Mouse (Mus musculus) midbrain, embryonic 12.5 days (tissue): ENCODE results near the gene Epsti1. TPM values are rescaled to one million over a fixed set of nuclear protein-coding genes. Genes with fewer than 3 reads are reported as not detected.

Experiments used
- ATAC-seq: fragments of 200-750 bp; cut with Nextera tagmentation; 2 replicates; pipeline ENCODE4 v1.8.0; 2017; ENCODE audit warnings: low read depth, moderate TSS enrichment, moderate library complexity; ENCODE audit not compliant: low FRiP score
- H3K27ac ChIP-seq: fragments of 300-500 bp; sonication (generic); replicated peaks from 2 replicates; pipeline ENCODE4 v1.5.1; 2016; ENCODE audit warnings: mild to moderate bottlenecking
- H3K27me3 ChIP-seq: fragments of 300-500 bp; sonication (generic); 2 replicates; pipeline ENCODE4 v1.6.1; 2016; ENCODE audit warnings: mild to moderate bottlenecking
- H3K36me3 ChIP-seq: fragments of 300-500 bp; sonication (generic); 2 replicates; pipeline ENCODE4 v1.6.1; 2016
- H3K4me1 ChIP-seq: fragments of 300-500 bp; sonication (generic); 2 replicates; pipeline ENCODE4 v1.6.1; 2016
- H3K4me2 ChIP-seq: fragments of 300-500 bp; sonication (generic); replicated peaks from 2 replicates; pipeline ENCODE4 v1.6.1; 2016; ENCODE audit warnings: mild to moderate bottlenecking, moderate library complexity
- H3K4me3 ChIP-seq: fragments of 300-500 bp; sonication (generic); 2 replicates; pipeline ENCODE4 v1.5.1; 2016; ENCODE audit warnings: mild to moderate bottlenecking
- H3K9ac ChIP-seq: fragments of 300-500 bp; sonication (generic); replicated peaks from 2 replicates; pipeline ENCODE4 v1.6.1; 2016; ENCODE audit warnings: mild to moderate bottlenecking, moderate library complexity
- H3K9me3 ChIP-seq: fragments of 300-500 bp; sonication (generic); 2 replicates; pipeline ENCODE4 v1.6.1; 2016; ENCODE audit warnings: mild to moderate bottlenecking
- WGBS: fragments of 180-500 bp; shearing (Covaris S2); methylation state at CpG from one replicate; pipeline ENCODE4 v1.1.7; 2016; 5-methylcytosine and 5-hydroxymethylcytosine counted together
- polyA plus RNA-seq: library from polyadenylated mRNA; unstranded; fragments of >200 nt; fragmentation: Nextera tagmentation; extraction: Ambion mirVana; gene quantifications from 2 replicates; pipeline ENCODE4 v1.2.1, GENCODE M21; 2016

The Epsti1 gene
- polyA plus RNA-seq, 1 experiment from 2014 or later: 0.52 TPM

DNA sequence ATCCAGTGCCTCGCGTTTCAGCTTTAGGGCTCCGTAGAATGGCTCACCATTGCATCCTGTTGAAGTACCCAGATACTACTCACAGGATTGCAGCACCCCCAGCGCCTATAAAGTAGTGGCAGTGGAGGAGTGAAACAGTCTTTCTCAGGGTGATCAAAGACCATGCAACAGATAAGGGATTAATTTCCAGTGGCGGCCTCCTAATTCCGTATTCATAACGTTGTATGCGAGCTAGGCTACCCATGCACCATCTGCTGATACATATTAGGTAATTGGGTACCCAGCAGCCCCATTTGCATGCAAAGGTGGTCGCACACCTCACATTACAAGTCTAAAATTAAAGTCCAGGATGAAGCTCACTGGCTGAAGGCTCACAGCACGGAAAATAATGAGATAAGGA, 21.4 kb downstream of the Epsti1 start:
- 73% methylated on average over 10 of the region's 10 CpGs for WGBS

DNA sequence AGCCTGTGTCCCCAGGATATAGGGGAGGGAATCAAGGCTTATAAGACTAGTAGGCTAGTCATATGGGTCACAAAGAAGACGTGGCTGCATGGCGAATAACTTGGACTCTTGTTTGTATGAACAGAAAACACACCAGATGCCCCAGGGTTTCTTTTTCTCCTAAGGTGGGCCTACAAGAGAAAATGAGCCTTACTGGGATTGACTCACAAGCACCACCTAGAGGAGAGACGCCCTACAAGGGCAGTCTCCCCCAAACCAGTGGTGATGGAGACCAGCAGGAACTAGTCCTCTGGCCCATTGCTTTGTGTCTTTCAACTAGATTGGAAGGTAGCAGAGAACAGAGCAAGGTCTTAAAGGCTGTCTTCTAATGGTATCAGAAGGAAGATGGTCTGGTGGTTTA, 22.7 kb downstream of the Epsti1 start:
- WGBS: 53% methylated on average over 3 of the region's 3 CpGs
- Histone ChIP-seq H3K4me3 (no peak overlapping the region), H3K4me2 (no peak overlapping the region), H3K4me1 (peaks cover 5% of the 10 kb centered on the region; the same call in 1 of the 2 replicates), H3K27ac (no peak overlapping the region), H3K9ac (no peak overlapping the region), H3K9me3 (no peaks in the 10 kb centered on the region), H3K36me3 (no peaks in the 10 kb centered on the region), H3K27me3 (peaks cover 7% of the 10 kb centered on the region; the same call in 1 of the 2 replicates)
- no peak for ATAC-seq

More for the DNA sequence above, 21.4 kb downstream of the Epsti1 start:
- no peak overlapping the region for H3K9ac ChIP-seq
- H3K4me1 ChIP-seq: peaks cover 8% of the 10 kb centered on the region; the same call in 1 of the 2 replicates
- no peak overlapping the region for H3K27ac ChIP-seq
- H3K27me3 ChIP-seq: peaks cover 6% of the 10 kb centered on the region; the same call in 1 of the 2 replicates
- no peaks in the 10 kb centered on the region for H3K9me3 ChIP-seq
- H3K4me3 ChIP-seq: no peak overlapping the region
- no peak overlapping the region for H3K4me2 ChIP-seq
- no peaks in the 10 kb centered on the region for H3K36me3 ChIP-seq
- no peak for ATAC-seq

DNA sequence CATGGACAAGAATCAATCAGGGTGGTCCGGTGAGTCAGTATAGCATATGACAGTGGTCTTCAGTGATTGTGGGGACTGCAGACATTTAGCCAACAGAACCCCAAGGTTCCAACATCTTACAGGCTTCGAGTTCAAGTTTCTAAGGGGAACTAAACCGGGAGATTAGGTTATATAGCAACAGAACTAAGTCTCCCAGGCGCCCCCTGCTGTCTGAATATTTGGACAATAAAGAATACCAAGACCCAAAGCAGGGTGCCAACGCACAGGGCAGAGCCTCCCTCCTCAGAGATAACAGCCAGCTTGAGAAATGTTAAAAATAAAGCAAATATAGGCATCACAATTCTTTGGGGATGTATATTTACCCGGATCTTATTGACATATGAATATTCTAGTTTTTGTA, 24.0 kb downstream of the Epsti1 start:
- Histone ChIP-seq H3K27me3 (peaks cover 7% of the 10 kb centered on the region; the same call in 1 of the 2 replicates), H3K9ac (no peak overlapping the region), H3K4me2 (no peak overlapping the region), H3K4me3 (no peak overlapping the region), H3K9me3 (no peaks in the 10 kb centered on the region), H3K36me3 (no peaks in the 10 kb centered on the region), H3K27ac (no peak overlapping the region), H3K4me1 (no peaks in the 10 kb centered on the region)
- WGBS: 45% methylated on average over 6 of the region's 6 CpGs
- ATAC-seq: no peak

DNA sequence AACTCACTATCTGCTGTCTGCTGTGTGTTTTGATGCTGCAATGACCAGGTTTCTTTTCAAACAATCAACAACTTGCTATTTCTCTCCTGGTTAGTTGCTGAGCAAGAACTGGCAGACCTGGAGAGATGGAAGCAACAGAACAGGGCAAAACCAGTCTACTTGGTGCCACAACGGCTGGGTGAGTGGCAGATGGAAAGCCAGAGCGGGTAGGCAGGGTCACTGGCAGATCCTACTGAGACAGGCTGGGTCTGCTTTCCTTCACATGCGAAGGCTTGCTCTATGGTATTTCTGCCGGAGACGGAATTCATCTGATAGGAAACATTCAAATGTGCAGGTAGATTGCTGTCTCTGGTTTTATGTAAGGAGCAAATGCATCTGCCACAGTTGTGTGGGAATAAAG, 24.6 kb downstream of the Epsti1 start:
- H3K9ac ChIP-seq: no peak overlapping the region
- 88% methylated on average over 5 of the region's 5 CpGs for WGBS
- ATAC-seq: no peak
- H3K4me3 ChIP-seq: no peak overlapping the region
- H3K36me3 ChIP-seq: no peaks in the 10 kb centered on the region
- no peak overlapping the region for H3K4me2 ChIP-seq
- H3K27me3 ChIP-seq: peaks cover 7% of the 10 kb centered on the region; the same call in 1 of the 2 replicates
- no peaks in the 10 kb centered on the region for H3K9me3 ChIP-seq
- no peaks in the 10 kb centered on the region for H3K4me1 ChIP-seq
- no peak overlapping the region for H3K27ac ChIP-seq

DNA sequence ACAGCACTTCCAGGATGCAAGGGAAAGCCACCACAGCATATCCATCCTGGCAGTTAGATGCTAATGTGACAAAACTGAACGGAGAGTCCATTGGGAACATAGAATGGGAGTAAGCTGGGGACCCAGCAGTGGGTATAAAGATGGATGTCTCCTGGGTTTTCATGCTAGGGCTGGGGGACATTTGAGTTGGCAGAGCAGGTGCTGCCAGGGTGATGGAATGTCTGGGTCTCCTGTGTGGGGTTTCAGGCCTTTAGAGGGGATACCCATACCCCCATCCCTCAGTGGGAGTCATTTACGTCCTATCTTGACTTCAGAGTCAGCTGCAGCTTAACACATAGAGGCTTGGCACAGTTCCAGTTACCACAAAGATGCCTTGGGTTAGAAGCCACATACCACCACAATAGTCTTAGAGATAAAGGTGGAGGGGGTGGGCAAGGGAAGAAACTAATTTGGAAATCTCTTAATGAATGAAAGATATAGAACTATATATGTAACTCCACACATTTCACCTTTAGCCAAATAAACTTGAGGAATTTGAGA, 25.2 kb downstream of the Epsti1 start:
- no peak overlapping the region for H3K4me3 ChIP-seq
- H3K4me2 ChIP-seq: no peak overlapping the region
- H3K27ac ChIP-seq: no peak overlapping the region
- peaks cover 7% of the 10 kb centered on the region; the same call in 1 of the 2 replicates for H3K27me3 ChIP-seq
- WGBS: 84% methylated on average over 2 of the region's 2 CpGs
- ATAC-seq: no peak
- H3K36me3 ChIP-seq: no peaks in the 10 kb centered on the region
- H3K9me3 ChIP-seq: no peaks in the 10 kb centered on the region
- no peaks in the 10 kb centered on the region for H3K4me1 ChIP-seq
- no peak overlapping the region for H3K9ac ChIP-seq

DNA sequence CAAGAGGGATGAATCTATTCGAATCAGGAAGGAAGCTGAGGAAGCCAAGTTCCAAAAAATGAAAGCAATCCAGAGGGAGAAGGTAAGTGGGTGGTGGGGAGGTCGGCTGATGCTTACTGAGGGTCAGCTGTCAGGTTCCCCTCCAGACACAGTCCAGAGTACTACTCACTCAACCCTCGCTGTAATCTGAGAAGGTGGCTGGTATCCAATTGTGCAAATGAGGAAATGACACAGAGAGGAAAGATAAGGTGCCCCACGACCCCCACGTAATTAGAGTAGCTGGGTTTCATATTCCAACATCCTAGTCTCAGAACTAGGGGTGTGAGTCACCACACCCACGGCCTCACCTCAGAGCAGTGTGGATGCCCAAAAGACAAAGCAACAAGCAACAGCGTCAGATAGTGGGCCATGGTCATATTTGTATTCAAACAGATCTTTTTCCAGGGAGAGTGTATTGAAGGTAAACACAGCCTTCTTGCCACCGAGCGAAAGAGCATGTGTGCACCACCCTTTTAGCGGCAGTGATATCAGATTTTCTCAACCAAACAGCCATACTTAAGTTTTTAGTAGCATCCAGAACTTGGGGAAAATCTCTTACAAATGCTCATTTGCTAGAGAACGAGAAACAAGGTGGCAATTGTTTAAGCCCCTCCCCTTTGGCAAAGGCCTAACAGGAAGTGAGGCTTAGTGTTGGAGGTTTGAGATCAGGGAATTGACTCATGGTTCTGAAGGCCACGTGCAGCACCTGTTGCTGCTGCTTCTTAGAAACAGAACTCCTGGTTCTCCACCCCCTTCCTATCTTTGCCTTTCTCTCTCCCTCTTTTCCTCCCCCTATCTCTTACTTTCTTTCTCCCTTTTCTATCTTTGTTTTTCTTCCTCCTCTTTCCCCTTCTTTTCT, 28.4 kb downstream of the Epsti1 start:
- 68% methylated on average over 12 of the region's 12 CpGs for WGBS

DNA sequence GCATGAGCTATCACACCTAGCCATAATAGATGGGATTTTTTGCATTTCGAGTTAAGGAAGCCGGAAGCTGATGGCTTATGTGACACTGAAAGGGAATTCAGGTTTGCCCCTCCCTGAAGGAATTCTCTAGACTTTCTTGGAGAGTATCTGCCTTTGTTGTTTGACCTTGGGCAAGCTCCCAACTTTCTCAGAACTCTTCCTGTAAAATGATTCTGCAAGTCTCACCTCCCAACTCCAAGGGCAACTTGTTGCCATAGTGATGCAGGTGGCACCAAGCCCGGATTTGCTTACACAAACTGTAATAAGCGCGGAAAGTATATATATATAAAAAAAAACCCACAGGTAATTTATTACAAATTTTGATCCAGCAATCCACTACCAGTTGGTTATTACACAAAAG, 29.2 kb downstream of the Epsti1 start:
- Histone ChIP-seq H3K4me2 (no peak overlapping the region), H3K4me3 (no peak overlapping the region), H3K9ac (no peak overlapping the region), H3K36me3 (no peaks in the 10 kb centered on the region), H3K27ac (no peak overlapping the region), H3K9me3 (no peaks in the 10 kb centered on the region), H3K4me1 (no peaks in the 10 kb centered on the region), H3K27me3 (0 out of 2 replicates have a peak, but pooled peaks cover 8% of the 10 kb centered on the region)
- 90% methylated on average over 5 of the region's 5 CpGs for WGBS
- ATAC-seq: no peak

More for the DNA sequence above, 28.4 kb downstream of the Epsti1 start:
- Histone ChIP-seq H3K4me1 (no peaks in the 10 kb centered on the region), H3K36me3 (no peaks in the 10 kb centered on the region), H3K4me2 (no peak overlapping the region), H3K4me3 (no peak overlapping the region), H3K27ac (no peak overlapping the region), H3K9me3 (no peaks in the 10 kb centered on the region), H3K27me3 (0 out of 2 replicates have a peak, but pooled peaks cover 8% of the 10 kb centered on the region), H3K9ac (no peak overlapping the region)
- no peak for ATAC-seq

DNA sequence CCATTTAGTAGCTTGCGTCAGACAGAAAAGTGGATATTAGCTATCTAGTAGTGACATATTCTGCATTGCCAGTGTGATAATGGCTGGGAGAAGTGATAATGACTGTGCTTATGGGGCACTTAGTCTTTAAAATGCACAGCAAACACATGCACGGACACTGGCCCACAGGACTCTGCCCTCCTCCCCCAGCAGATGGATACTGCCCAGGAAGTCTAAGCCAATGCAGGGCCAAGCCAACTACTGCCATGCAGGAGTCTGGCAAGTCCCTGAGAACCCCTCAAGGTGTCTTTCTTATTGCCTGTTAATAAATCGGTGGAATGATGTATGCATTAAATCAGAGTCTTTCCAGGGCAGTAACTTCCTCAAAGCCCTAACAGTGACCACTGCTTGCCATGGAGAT, 30.4 kb downstream of the Epsti1 start:
- H3K4me3 ChIP-seq: no peak overlapping the region
- H3K9ac ChIP-seq: no peak overlapping the region
- H3K36me3 ChIP-seq: no peaks in the 10 kb centered on the region
- ATAC-seq: no peak
- no peak overlapping the region for H3K4me2 ChIP-seq
- WGBS: 85% methylated on average over 3 of the region's 3 CpGs
- no peak overlapping the region for H3K27ac ChIP-seq
- 0 out of 2 replicates have a peak, but pooled peaks cover 8% of the 10 kb centered on the region for H3K27me3 ChIP-seq
- H3K9me3 ChIP-seq: no peaks in the 10 kb centered on the region
- no peaks in the 10 kb centered on the region for H3K4me1 ChIP-seq

DNA sequence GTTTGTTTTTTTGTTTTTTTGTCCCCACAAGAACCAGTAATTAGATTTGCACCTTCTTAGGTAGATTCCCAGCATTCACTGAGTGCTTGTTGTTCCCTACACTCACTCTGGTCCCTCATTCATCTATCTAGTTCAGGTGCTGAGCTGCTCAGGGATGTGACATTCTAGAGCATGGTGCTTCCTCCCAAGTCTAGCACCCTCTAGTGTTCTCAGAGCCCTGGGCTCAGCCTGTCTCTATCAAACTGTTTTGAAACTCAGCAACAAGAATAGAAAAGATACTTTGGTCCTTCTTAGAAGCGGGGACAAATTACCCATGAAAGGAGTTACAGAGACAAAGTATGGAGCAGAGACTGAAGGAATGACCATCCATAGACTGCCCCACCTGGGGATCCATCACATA, 37.1 kb downstream of the Epsti1 start:
- Histone ChIP-seq H3K9ac (no peak overlapping the region), H3K27ac (no peak overlapping the region), H3K4me2 (no peak overlapping the region), H3K27me3 (peaks cover 3% of the 10 kb centered on the region; the same call in 1 of the 2 replicates), H3K4me3 (no peak overlapping the region), H3K36me3 (no peaks in the 10 kb centered on the region), H3K4me1 (peaks cover 7% of the 10 kb centered on the region), H3K9me3 (no peaks in the 10 kb centered on the region)
- 92% methylated on average over 1 of the region's 1 CpGs for WGBS
- ATAC-seq: no peak

DNA sequence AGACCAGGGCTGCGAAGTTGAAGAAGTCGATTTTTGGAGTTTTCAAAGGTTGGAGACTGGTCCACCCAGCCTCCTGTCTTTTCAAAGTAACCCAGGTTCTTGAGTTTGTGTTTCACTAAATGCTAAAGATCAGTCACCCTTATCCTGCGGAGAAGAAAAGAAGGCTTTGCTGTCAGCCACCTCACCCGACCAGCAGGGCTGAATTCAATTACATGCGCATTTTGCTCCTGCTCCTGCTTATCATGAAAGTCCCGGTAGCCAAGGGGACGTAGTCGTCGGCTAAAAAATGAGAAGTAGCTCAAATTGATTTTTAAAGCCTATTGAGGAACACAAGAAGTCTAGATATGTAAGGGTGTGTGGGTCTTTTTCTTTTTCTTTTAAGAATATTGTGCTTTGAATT, 38.2 kb downstream of the Epsti1 start:
- peak; percentile 44 for ATAC-seq
- H3K36me3 ChIP-seq: no peaks in the 10 kb centered on the region
- no peak overlapping the region for H3K27ac ChIP-seq
- H3K4me3 ChIP-seq: no peak overlapping the region
- no peaks in the 10 kb centered on the region for H3K9me3 ChIP-seq
- H3K4me2 ChIP-seq: no peak overlapping the region
- no peaks in the 10 kb centered on the region; the same call in 1 of the 2 replicates for H3K27me3 ChIP-seq
- H3K4me1 ChIP-seq: peaks cover 7% of the 10 kb centered on the region
- H3K9ac ChIP-seq: no peak overlapping the region
- WGBS: 15% methylated on average over 9 of the region's 9 CpGs

DNA sequence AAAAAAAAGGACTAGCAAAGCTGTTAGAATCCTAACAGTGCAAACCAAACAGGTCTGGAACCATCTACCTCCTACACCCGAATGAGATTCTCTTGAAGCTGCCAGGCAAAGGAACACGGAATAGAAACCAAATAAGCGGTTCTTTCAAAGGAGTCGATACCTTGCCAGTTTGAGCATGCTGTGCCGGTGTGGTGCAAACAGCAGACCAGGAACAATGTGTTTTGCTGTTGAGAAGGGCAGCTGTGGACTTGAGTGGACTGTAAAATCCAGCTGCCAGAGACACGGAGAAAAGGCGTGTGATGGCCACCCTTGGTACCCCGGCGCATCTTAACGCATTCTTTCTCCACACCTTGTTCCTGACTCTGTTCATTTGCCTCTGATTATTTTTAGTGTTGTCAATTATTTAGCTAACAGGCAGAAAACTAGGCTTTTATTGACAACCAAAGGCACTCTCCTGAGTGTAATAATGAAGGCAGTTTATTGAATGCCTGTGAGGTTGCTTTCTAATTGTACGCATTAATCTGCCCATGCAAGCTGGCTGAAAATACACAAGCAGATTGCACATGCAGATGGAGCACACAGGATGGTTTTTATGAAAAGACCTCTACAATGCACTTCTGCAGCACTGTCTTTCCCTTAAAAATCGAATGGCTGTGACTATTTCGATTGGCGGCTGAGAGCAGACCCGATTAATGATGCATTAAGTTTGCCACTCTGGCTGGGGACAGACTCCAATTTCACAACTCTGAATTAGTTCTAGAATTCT, 38.9 kb downstream of the Epsti1 start:
- Histone ChIP-seq H3K4me3 (peak overlapping the region; percentile 12), H3K4me1 (peaks cover 7% of the 10 kb centered on the region), H3K27me3 (peaks cover 5% of the 10 kb centered on the region), H3K4me2 (peak overlapping the region; percentile 47), H3K9me3 (no peaks in the 10 kb centered on the region), H3K27ac (peak overlapping the region; percentile 42; the same call in 1 of the 2 replicates), H3K36me3 (no peaks in the 10 kb centered on the region), H3K9ac (0 out of 2 replicates have a peak overlapping the region, but pooled peaks have one; percentile 11)
- WGBS: 35% methylated on average over 15 of the region's 15 CpGs
- no peak for ATAC-seq
